Mouse (Mus musculus) frontal cortex, postnatal 25 days (tissue): Measurements from ENCODE around the gene Col19a1.

Experiments used
- DNase-seq, 2 experiments: peaks; one replicate each; pipeline ENCODE4 v3.0.0; 2022; ENCODE audit warnings: low spot score in 2 of 2

Gene Col19a1

DNA sequence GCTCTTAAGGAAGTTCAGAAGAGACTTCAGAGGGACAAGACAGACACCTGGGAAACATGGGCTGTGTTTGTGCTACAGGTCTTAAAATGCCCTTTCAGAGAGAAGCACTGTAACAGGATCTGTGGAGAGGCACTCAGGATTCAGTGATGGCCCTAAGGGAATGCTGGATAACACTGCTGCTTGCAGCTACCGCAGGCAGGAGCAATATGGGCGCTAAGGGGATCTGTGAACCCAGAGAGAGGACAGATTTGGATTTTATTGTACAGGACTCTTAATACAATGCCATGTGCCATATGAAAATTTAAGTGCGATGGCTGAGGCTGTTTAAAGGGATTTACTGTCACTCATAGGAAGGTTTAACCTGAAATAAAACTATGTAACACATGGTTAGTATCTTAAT, 270.8 kb downstream of the Col19a1 start:
- DNase-seq: no peak

DNA sequence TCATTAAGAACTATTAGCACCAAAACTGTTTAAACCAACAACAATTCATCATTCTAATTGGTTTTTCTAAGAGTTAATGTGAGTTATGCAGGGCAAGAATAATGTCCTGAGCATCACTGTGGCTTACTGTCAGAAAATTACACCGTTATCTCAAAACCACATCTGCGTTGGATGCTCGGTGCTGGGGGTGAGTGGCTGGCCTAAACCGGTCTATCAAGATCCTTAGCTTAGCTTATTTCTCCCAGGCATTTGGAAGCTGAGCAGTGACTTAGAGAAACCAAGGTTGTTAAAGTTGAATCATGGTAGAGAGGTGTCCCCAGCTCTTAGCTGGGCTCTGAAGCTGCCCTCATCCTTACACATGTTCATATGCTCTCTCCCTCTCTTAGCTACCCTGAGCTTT, 276.4 kb downstream of the Col19a1 start:
- DNase-seq: no peak

DNA sequence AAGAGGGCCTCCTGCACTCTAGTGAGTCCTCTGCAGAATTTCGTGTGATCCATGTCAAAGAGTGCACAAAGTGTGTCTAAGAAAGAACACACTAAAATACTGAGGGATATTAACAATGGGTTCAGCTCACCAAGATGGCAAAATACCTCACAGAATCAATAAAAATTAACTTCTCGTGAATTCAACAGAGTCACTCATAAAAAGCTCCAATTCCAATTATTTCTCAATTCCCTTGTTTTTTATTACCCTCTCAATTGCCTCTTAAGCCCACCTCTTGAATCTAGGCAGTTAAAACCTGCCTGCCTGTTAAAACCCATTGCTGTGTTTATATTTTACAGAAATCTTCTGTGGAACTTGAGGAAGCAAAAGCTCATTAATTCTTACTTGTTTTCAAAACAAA, 277.1 kb downstream of the Col19a1 start:
- DNase-seq: no peak

DNA sequence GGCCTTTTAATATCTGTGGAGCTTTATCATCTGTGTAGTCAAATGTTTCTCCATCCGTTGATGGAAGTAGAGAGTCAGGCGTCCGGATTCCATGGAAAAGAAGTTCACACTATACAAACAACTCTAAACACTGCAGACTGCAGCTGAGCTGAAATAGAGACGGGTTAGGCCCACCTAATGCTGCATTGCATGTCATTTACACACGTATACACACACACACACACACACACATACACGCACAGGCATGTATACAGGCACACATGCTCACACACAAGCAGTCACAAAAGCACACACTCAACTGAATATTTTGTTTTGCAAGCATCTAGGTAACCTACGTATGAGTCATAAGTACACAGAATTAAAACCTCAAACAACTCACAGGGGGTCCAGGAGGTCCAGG, 284.2 kb downstream of the Col19a1 start:
- no peak for DNase-seq

DNA sequence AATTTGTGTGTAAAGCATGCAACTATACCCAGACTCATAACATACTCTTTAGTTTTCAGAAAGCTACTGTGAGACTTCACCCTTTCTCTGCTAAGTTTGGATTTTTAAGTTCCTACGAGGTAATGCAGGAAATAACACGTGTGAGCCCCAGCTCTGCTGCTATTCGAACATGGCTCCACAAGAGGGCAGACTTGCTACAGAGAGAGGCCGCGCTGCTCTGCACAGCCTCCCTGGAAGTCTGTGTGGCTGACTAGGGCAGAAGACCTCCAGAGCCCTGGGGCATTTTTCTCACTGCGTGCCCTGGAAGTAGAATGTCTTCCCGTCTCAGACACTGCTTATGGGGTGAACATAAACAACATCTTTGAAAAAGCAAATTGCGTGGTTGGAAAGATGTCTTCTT, 284.6 kb downstream of the Col19a1 start:
- peak; percentile 46 for DNase-seq

DNA sequence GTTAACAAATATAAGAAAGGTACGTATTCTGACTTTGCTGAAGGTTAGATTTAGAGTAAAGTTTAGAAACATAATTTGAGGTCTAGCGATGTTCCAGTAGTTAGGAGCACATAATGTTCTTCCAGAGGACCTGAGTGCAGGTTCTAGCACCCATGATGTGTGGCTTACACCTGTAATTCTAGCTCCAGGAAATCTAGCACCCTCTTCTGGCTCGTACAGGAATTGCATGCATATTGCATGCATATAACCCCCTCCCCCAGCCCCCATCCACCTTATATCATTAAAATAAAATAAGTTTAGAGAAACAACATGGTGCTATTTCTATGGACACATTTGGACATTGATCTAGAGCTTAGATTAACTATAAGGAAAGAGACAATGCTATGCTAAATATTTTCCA, 286.6 kb downstream of the Col19a1 start:
- DNase-seq: no peak

DNA sequence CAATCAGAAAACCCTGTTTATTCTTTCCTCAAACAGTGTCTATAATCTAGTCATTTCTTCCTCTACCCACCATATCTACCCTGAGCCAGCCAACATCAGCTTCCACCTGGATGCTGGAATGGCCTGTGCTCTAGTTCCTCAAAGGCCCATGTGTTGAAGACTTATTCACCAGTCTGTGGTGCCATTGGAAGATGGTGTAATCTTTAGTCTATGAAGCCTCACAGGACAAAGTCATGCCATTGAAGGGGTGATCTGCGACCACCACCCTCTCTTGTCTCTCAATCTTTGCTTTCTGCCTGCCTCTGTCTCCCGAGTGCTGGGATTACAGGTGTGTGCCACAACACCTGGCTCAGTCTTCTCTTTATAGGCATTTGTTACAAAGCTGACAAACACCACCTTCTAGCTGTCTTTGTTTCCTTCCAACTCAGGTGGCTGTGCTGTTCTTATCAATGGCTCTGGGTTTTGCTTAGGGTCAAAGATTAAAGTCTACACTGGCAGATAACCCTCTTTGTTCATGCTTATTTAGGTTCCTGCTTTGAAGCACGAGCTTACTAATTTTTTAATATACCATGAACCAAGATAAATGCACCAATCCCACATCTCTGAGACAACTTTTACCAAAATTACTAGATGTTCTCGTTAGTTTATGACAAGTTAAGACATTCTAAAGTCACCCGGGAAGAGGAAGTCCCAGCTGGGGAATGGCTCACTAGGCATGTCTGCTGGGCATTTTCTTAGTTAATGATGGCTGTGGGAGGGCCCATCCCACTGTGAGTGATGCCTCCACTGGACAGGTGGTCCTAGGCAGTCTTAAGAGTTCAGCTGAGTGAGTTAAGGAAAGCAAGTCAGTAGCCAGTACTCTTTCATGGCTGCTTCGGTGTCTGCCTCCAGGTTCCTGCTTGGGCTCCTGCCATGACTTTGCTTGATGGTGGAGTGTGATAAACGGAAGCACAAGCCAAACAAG, 292.0 kb downstream of the Col19a1 start:
- DNase-seq: no peak

DNA sequence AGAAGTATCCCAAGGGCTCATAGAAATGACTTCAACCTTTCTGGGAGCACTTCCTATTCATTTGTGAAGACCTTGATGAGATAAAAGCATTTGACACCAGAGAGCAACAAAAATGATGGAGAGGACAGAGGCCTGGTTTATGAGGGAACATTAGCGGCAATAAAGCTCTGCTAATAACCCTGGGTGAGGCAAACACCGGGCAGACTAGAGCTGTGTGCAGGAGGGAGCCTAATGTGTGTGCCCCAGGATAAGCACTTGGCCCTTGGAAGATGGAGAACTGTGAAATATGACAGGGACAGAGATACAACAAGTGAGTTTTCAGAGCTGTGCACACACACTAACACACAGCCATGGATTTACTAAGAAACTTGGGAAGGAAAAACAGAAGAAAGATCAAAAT, 294.8 kb downstream of the Col19a1 start:
- DNase-seq: no peak

DNA sequence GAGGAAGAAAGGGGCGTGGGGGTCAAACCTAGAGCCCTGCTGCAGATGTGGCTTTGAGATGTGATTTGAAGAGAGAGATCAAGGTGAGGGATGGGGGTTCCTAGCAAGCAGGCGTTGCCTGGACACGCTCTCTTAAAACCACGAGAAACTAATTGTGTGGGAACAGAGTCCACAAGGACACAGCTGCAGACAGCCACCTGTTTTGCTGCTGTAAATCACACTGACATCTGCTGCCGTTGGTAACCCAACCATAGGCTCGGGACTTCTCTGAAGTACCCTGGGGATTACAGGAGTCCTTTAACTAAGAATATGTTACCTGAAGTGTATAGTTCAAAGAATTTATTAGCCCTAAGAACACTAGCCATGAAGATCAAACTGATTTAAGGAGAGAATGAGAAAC, 300.9 kb downstream of the Col19a1 start:
- DNase-seq: no peak

DNA sequence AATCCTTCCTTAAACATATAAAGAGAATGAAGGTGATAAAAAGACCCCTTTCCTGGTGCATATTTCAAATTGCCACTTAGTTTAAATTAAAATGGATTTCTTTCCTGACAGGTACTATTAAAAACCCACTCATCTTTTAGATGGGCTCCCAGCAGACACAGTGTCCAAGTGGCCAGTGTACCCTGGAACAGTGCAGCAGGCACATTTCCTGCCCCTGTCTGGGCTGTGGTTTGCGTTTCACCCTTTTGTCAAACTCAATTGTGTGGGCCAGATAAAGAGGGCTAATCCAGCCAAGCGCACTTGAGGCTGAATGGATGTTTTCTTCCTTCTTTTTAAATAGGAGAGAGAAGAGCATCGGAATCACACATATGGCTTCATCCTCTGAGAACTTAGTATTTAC, 320.2 kb downstream of the Col19a1 start:
- no peak for DNase-seq

DNA sequence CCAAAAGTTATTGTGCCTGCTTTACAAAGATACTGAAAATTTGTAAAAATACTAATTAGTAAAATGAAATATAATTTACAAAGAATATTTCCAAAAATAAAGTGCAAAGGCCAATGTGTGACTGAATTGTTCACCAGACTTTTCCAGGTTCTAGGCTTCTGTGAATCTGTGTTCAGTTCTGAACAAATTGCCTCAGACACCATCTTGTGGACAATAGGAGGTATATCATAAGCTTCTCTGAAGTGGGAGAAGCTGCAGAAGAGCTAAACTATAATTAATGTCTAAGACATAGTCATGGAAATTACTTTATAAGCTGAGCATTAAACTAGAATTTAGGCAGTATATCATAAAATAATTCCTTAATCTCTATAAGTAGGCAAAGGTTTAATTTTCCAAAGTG, 326.1 kb downstream of the Col19a1 start:
- no peak for DNase-seq

DNA sequence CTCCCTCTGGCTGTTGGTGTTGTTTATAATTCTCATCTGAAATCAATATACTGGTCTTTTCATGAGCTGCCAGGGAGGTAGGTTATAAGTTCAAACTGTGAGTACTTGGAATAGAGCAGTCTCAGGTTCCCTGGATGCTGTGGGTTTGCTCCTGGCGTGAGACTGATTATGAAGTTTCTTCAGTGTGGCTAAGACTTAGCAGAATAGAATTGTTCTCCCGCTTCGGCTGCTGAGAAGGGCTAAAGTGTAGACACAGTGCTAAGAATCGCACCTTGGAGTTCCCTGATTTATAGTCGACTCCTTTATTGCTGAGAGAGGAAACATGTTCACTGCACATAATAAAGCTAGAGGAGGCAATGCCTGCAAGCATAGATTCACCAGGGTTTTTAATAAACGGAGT, 327.9 kb downstream of the Col19a1 start:
- no peak for DNase-seq

DNA sequence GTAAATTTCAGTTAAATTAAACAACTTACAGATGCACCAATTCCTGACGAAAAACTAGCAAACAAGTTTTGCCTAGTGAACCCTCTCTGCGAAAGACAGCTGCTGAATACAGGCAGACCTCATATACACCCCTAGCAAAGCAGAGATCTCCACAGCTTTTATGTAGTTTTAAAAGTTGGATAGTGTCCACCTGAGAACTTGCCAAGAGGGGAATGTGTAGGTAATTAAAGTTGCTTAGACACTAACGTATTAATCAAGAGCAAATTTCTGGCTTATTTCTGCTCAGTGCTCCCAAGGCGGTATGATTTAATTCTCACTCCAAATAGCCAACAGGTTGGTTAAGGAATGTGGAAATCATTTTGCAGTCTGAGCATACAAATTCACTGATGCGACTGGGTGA, 329.3 kb downstream of the Col19a1 start:
- DNase-seq: no peak

DNA sequence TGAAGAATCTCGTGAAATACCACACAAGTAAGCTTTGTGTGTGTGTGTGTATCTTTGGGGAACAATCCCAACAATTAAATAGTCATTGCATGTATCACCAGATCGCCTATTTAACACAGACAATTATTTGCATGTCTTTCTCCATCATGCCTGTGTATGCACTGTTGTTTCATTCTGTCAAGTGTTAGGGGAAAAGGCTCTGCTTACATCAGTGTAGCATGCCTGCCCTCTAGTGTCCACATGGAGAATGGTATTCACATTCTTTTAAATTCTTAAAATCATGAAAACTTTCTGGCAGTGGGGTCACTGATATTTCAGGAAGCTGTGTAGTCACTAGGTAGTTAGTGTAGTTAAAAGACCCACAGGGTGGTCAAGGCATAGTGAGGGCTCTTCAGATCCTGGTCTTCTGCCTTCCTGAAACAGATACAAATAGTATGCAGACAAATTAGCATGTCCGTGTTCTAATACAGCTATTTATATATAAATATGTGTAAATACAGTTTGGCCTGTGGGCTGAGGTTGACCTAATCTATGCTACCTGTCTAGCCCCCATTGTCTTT, 338.1 kb downstream of the Col19a1 start:
- no peak for DNase-seq

DNA sequence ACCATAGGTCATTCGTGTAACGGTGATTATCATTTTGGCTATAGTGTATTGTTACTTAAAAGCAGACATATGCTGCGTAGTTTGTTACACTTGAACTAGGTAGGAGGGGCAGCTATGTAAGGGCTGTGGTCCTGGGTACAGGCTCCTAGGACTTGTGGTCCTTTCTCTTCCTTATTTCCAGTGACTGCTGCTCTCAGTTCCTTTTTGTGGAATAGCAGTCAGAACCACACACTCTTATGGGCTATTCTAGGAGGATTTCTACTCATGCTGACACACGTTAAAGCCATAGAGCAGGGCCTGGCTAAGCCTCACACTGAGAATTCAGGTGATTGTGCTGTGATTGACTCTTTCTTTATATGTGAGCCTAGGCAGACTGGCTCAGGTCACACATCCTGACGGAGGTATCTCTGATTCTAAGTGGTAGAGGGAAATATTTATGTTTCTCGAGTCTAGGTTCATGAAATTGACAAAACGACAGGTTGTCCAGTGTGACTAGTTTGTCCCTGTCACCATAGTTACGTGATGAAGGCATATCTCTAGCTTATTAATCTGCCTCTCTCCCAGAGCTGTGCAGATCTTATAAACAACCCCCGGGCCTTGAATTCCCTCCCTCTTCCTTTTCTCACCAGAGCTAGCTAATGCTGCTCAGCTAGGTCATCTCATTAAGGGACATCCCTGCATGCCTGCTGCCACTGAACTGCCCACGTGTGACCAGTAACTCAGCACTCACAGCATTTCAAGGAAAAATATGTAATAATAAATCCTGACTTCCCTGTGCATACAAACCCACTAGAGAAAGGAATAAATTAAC, 338.8 kb downstream of the Col19a1 start:
- DNase-seq: no peak

DNA sequence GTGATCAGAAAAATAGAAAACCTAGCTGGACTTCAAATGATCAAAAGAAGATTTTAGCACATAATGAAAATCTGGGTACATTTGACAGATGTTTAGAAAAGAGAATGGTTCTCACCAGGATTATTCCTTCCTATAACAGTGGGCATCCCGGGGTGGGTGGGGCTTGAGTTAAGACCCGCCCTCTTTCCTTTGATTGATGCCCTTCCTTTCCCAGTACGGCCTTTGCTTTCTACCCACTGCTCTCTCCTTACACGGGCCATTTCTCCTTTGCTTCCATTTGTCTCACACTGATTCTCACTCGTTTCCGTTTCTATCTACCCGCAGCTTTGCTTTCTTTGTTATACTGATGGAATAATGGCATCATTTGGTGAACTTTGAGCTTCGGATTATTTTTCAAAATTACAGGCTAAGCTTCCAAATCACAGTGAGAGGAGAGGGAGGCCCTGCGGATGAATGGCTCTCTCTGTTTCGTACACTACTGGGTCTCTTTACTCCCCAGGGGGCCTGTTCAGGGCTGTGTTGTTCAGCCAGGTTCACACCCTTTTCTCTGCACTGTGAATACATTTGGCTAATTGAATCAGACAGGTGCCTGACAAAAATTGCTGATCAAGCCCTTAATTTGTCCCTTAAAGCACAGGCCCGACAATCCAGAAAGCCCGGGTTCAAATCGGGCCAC, 341.4 kb downstream of the Col19a1 start:
- DNase-seq: no peak

DNA sequence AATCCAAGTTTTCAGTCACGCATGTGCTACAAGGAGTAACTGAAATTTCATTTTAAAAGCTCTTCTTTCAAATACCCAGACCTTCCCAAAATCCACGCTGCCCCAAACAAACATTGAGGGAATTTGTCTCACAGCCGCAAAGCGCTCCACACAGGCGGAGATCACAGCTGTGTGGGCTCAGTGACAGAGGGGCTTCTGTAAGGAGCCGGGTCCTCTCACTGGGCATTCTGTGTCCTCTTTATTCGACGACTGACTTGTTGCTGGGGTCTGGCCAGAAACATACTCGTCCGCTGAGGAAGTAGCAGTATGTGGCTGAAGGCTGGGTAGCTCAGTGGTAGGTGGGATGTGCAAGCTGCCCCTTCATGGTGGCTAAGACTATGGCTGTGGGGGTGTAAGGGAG, 342.3 kb downstream of the Col19a1 start:
- DNase-seq: no peak

DNA sequence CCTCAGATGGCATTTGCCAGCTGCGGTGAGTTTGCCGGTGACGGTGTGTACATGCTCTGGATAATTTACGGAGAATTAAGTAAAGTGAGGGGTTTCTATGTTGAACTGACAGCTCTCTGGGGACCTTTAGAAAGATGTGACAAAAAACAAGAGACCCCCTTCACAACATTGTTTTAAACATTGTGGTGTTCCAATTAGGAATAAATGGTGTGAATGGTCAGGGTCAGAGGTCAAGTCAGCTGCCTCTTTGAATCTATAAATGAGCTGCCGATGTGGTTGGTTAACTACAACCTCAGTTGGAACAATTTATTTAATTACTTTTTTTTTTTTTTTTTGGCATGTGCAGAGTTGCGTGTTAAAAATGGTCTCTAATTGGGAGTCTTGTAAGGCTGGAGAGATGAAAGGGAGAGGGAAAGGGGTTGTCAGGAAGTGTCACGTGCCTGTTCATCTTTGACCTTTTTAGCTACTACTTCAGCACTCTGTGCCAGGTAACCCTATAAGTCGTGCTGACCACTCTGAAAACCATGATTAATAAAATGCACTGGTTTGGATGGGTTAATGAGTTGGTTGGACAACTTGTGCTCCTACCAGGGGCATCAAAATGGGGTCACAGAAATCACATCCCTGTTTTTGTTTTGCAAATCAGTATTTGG, 347.1 kb downstream of the Col19a1 start:
- DNase-seq: no peak

DNA sequence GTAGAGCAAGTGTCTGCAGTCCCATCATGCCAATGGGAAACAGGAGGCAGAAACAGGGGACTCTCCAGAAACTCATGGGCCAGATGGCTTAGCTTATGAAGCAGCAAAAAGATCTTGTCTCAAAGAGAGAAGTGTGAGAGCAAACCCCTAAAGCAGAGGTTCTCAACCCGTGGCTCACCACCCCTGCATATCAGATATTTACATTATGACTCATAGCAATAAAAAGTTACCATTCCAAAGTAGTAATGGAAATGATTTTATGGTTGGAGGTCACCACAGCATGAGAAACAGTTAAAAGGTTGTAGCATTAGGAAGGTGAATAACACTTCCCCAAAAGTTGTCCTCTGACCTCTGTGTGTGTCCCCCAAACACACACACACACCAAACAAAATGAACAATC, 350.9 kb downstream of the Col19a1 start:
- no peak for DNase-seq

DNA sequence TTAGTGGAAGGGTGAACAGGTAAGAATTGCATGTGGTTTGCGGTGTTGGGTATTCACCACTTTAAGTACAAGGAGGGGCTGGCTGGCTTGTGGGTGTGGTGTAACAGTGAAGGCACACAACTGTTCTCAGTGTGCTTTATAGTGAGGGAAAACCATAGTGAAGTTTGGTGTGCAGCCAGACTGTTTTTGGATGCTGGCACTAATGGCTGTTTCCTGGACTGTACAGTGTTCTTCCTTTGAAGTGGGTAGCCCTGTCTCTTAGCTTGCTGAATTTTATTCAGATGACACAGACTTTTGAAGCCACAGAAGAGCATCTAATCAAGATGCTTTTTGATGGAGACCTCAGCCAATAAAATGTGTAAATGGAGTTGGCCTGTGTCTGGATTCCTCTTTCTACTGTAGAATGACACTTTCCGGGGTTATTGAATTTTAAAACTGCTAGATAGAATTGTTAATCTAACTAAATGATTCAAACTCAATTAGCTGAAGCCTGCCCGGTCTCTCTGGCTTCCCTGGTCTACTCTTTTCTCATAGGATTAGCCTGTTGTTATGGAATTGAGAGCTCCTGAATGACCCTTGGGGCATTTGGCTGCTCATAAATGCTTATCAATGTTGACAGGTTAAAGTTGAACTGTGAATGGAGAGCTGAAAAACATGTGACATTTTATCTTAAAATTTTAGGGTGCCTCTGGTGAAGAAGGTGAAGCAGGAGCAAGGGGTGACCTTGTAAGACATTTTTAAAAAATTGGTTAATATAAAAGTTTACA, 355.6 kb downstream of the Col19a1 start:
- DNase-seq: no peak

DNA sequence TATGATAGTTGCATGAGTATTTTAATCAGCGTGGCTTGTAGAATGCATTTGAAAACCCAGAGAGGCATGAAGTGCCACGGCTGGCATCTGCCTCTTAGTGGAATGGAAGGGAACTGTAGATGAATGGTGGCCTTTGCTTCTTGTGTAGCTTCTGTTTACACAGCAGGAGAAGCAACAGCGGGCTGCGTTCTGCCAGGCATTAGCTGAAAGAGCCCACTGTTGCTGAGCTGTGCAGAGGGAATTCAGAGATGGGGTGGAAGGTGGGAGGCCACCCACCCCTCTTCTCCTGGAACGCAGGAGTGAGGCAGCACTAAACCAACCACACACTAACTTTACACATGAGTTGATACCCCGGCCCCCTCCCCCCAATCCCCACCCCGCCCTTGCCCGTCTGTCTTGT, 356.8 kb downstream of the Col19a1 start:
- no peak for DNase-seq
